Mouse (Mus musculus): Measurements from ENCODE around the gene 1700017B05Rik.

DNA sequence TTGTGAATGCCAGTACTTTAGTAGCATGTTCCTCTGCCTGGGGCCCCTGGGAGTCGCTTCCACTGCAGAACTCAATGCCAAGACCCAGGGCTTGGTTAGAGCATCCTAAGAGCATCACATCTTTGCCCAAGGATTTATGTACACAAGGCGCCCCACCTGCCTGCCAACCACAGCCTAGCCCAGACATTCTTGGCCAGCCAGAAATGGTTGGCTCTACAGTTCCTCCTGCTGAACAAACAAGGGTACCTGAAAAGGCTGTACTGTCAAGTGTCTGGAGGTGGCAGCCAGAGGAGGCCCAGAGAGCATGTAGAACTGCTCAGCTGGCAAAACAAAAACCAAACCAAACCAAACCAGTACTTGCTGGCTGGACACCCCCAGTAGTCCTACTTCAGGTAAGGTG, 11.3 kb downstream of the 1700017B05Rik start:
- TF ChIP-seq GATA1 (IDR thresholded peaks at IDR 0.05; ENCODE audit: borderline replicate concordance, low read length) = no peak
- TF ChIP-seq CTCF (IDR thresholded peaks at IDR 0.05; ENCODE audit: low read depth, low read length) = no peak
- TF ChIP-seq GATA2 (IDR thresholded peaks at IDR 0.05; ENCODE audit: borderline replicate concordance, low read depth, low read length) = no peak
